Comparison of ENCODE assay signal across 8 mouse cellular contexts in genomic region chr7:4445216-4445791, GRCm38 (mm10). TPM values are rescaled to one million over a fixed set of nuclear protein-coding genes. Genes with fewer than 3 reads are reported as not detected.
A peak's percentile ranks its signal among the peaks of the same experiment; 100 is the strongest.
DNase-seq lines count a peak whose midpoint lies in the region; ATAC-seq and TF ChIP-seq lines count a peak whose summit lies in the region.

TSS of gene Rdh13 (minus strand) at chr7:4445649.

- ATAC-seq in embryonic facial prominence, embryonic 13.5 days (ENCODE audit: insufficient number of reproducible peaks, insufficient read depth, low FRiP score, low TSS enrichment, low read depth) = peak; percentile 87
- peak; percentile 97 for ATAC-seq in limb, embryonic 12.5 days (ENCODE audit: insufficient number of reproducible peaks, insufficient read depth, low FRiP score, low TSS enrichment, low read depth)
- peak; percentile 96 for ATAC-seq in midbrain, embryonic 15.5 days (replicated peaks)

- H3K9ac ChIP-seq in embryonic facial prominence, embryonic 13.5 days = peak within 1 kb of the TSS; percentile 79
- H3K9ac ChIP-seq in limb, embryonic 12.5 days (replicated peaks) = peak within 1 kb of the TSS; percentile 66
- peak within 1 kb of the TSS; percentile 76 for H3K9ac ChIP-seq in midbrain, embryonic 15.5 days

- peak within 1 kb of the TSS; percentile 24 for H3K27ac ChIP-seq in embryonic facial prominence, embryonic 13.5 days
- H3K27ac ChIP-seq in kidney, adult 2 months (ENCODE audit: insufficient read depth, low read depth, low read length) = peak within 1 kb of the TSS; percentile 94
- peak within 1 kb of the TSS; percentile 73; the same call in 1 of the 2 replicates for H3K27ac ChIP-seq in limb, embryonic 12.5 days
- H3K27ac ChIP-seq in midbrain, embryonic 15.5 days = peak within 1 kb of the TSS; percentile 83
- peak within 1 kb of the TSS; percentile 51 for H3K27ac ChIP-seq in spleen, adult 2 months (ENCODE audit: insufficient read depth, low read length)

- H3K4me3 ChIP-seq in embryonic facial prominence, embryonic 13.5 days = peak within 1 kb of the TSS; percentile 80
- H3K4me3 ChIP-seq in kidney, adult 2 months (ENCODE audit: insufficient read depth, low read depth, low read length) = peak within 1 kb of the TSS; percentile 95
- H3K4me3 ChIP-seq in limb, embryonic 12.5 days (replicated peaks) = peak within 1 kb of the TSS; percentile 75
- peak within 1 kb of the TSS; percentile 87 for H3K4me3 ChIP-seq in midbrain, embryonic 15.5 days
- H3K4me3 ChIP-seq in spleen, adult 2 months (ENCODE audit: extremely low read depth, insufficient read depth, insufficient read length) = peak within 1 kb of the TSS; percentile 86

- peaks cover 39% of the 10 kb centered on the region for H3K36me3 ChIP-seq in embryonic facial prominence, embryonic 13.5 days
- peaks cover 4% of the 10 kb centered on the region for H3K36me3 ChIP-seq in kidney, adult 2 months (ENCODE audit: control insufficient read depth, insufficient read depth, low read length)
- H3K36me3 ChIP-seq in limb, embryonic 12.5 days = peaks cover 39% of the 10 kb centered on the region
- H3K36me3 ChIP-seq in midbrain, embryonic 15.5 days (replicated peaks) = peaks cover 16% of the 10 kb centered on the region
- H3K36me3 ChIP-seq in spleen, adult 2 months (ENCODE audit: control insufficient read depth, insufficient read depth, low read length) = peaks cover 15% of the 10 kb centered on the region

- peak; percentile 90 for DNase-seq in 3134 (ENCODE audit: extremely low read depth, insufficient read length, low spot score)
- peak; percentile 90 to 92 for DNase-seq in adrenal gland, postnatal 36 days
- peak; percentile 93 to 95 for DNase-seq in heart, adult 18-20 months
- DNase-seq in kidney, adult 2 months = peak; percentile 96
- peak; percentile 56 to 75 for DNase-seq in spleen, adult 2 months (ENCODE audit: low read depth in 1 of 2, low spot score in 2 of 2)

- peak; percentile 37 for TF ChIP-seq POLR2A in kidney, adult 2 months (IDR thresholded peaks at IDR 0.05; ENCODE audit: low read depth, low read length)
- TF ChIP-seq POLR2A in spleen, adult 2 months (IDR thresholded peaks at IDR 0.05; ENCODE audit: low read depth, low read length) = no peak

- 0 out of 2 replicates have a peak, but pooled peaks have one; percentile 0 for TF ChIP-seq CTCF in kidney, adult 2 months (conservative IDR thresholded peaks at IDR 0.05; ENCODE audit: insufficient read depth, insufficient read length, low read depth, low read length)
- TF ChIP-seq CTCF in spleen, adult 2 months (IDR thresholded peaks at IDR 0.05; ENCODE audit: extremely low read depth, insufficient read depth, insufficient read length, insufficient replicate concordance) = no peak

- no peaks in the 10 kb centered on the region for H3K9me3 ChIP-seq in embryonic facial prominence, embryonic 13.5 days
- no peaks in the 10 kb centered on the region for H3K9me3 ChIP-seq in limb, embryonic 12.5 days
- H3K9me3 ChIP-seq in midbrain, embryonic 15.5 days = no peaks in the 10 kb centered on the region

- under 1% methylated on average over 35 of the region's 35 CpGs for WGBS in embryonic facial prominence, embryonic 13.5 days
- under 1% methylated on average over 35 of the region's 35 CpGs for WGBS in kidney, adult 2 months
- WGBS in limb, embryonic 12.5 days = under 1% methylated on average over 35 of the region's 35 CpGs
- 0% methylated on average over 34 of the region's 35 CpGs for WGBS in midbrain, embryonic 15.5 days
- under 1% methylated on average over 35 of the region's 35 CpGs for WGBS in spleen, adult 2 months

- no peaks in the 10 kb centered on the region for H3K4me1 ChIP-seq in embryonic facial prominence, embryonic 13.5 days
- H3K4me1 ChIP-seq in kidney, adult 2 months (ENCODE audit: control insufficient read depth, insufficient read depth, low read length) = peaks cover 2% of the 10 kb centered on the region; the same call in 1 of the 2 replicates
- peaks cover 14% of the 10 kb centered on the region for H3K4me1 ChIP-seq in limb, embryonic 12.5 days (replicated peaks)
- peaks cover 7% of the 10 kb centered on the region for H3K4me1 ChIP-seq in midbrain, embryonic 15.5 days
- no peaks in the 10 kb centered on the region; the same call in 1 of the 2 replicates for H3K4me1 ChIP-seq in spleen, adult 2 months (ENCODE audit: control insufficient read depth, insufficient read depth, insufficient read length)

- no peaks in the 10 kb centered on the region for H3K27me3 ChIP-seq in embryonic facial prominence, embryonic 13.5 days
- no peaks in the 10 kb centered on the region for H3K27me3 ChIP-seq in kidney, adult 2 months (replicated peaks; ENCODE audit: control insufficient read depth, insufficient read depth, low read length)
- H3K27me3 ChIP-seq in limb, embryonic 12.5 days = no peaks in the 10 kb centered on the region
- H3K27me3 ChIP-seq in midbrain, embryonic 15.5 days (replicated peaks) = no peaks in the 10 kb centered on the region
- no peaks in the 10 kb centered on the region for H3K27me3 ChIP-seq in spleen, adult 2 months (ENCODE audit: control insufficient read depth, insufficient read depth, low read length)

- peak within 1 kb of the TSS; percentile 70 for H3K4me2 ChIP-seq in embryonic facial prominence, embryonic 13.5 days
- peak within 1 kb of the TSS; percentile 64 for H3K4me2 ChIP-seq in limb, embryonic 12.5 days
- peak within 1 kb of the TSS; percentile 75 for H3K4me2 ChIP-seq in midbrain, embryonic 15.5 days

RNA-seq across cellular contexts. Expression of gene Rdh13, which starts in this region (rescaled TPM):
- total RNA-seq in adrenal gland, postnatal 36 days (2021) = 10 to 100 TPM; 18.3 to 24.1 TPM
- 28.6 and 30.2 TPM in 2 replicates for polyA plus RNA-seq in embryonic facial prominence, embryonic 13.5 days (2015; fragmentation: Nextera tagmentation; extraction: Ambion mirVana)
- 10 to 100 TPM; 33.1 to 40.5 TPM for total RNA-seq in heart, adult 18-20 months (2021)
- 21.0 and 23.8 TPM in 2 replicates for polyA plus RNA-seq in kidney, adult 2 months (2012; rRNA removed)
- 29.7 and 29.8 TPM in 2 replicates for polyA plus RNA-seq in limb, embryonic 12.5 days (2016; fragmentation: Nextera tagmentation; extraction: Ambion mirVana)
- polyA plus RNA-seq in midbrain, embryonic 15.5 days (2015; fragmentation: Nextera tagmentation; extraction: Ambion mirVana) = 44.4 and 46.5 TPM in 2 replicates
- polyA plus RNA-seq in spleen, adult 2 months (2012; rRNA removed) = 6.4 and 7.8 TPM in 2 replicates

Comparison
In these comparisons a context has a peak if more than half of its experiments do, and no peak if none do; other contexts are left out.
1. Peak in every context shown above with its lines: DNase-seq, ATAC-seq, H3K4me3 ChIP-seq and H3K27ac ChIP-seq.
2. H3K27ac ChIP-seq: peak in every context shown above with its lines; median percentile 94 in kidney, adult 2 months; 83 in midbrain, embryonic 15.5 days; 73 in limb, embryonic 12.5 days; 51 in spleen, adult 2 months; 24 in embryonic facial prominence, embryonic 13.5 days.